Mouse (Mus musculus): ENCODE data around the gene Abcc4. TPM values are rescaled to one million over a fixed set of nuclear protein-coding genes. Genes with fewer than 3 reads are reported as not detected.

Abcc4 gene
- total and polyA plus RNA-seq, 3 experiments = 10.4 to 28.7 (median 26.5) TPM

DNA sequence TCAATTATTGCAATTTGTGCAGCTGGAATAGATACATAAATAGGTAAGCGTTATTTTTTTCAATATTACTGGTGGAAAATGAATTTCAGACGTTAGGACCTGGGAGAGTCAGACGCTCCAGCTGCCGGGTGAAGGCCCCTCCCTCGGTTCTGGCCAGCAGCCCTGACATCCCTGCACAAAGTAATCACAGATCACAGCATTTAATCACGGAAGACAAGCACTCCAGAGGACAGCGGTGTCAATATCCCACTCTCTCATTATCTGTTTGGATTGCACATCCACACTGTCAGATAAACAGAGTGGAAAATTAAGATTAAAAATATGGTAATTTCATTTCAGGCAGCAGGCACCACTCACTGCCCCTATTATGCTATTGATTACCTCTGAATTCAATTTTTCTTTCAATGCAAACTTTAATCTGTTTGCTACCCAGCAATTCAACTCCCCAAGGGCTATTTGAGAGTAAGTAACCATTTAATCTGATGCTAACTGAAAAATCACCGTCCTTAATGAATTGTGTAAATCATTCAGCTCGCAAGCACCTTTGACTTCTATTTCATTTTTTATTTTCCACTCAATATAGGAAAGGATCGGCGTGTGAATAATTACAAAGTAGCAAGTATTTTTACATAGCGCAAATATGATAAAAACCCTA lies 270.2 kb downstream of the Abcc4 start:
- Histone ChIP-seq H3K4me1 (ENCODE audit: control insufficient read depth in 1 of 2, insufficient read depth in 2 of 2) (peaks cover 10 to 22% of the 10 kb centered on the region in 2 experiments; a peak in 3 of 4 replicates), H3K36me3 (replicated peaks in 1 of 2; ENCODE audit: control insufficient read depth in 1 of 2, insufficient read depth in 1 of 2, low read length in 1 of 2) (no peaks in the 10 kb centered on the region), H3K9me3 (replicated peaks; ENCODE audit: low read length) (peaks cover 10% of the 10 kb centered on the region), H3K79me2 (replicated peaks; ENCODE audit: control insufficient read depth, extremely low read depth, insufficient read depth, poor library complexity, severe bottlenecking) (no peaks in the 10 kb centered on the region), H3K27me3 (replicated peaks) (no peaks in the 10 kb centered on the region), H3K4me3 (replicated peaks in 1 of 3; ENCODE audit: low read depth in 2 of 3, low read length in 2 of 3, poor library complexity in 1 of 3) (no peak overlapping the region), H3K27ac (ENCODE audit: insufficient read depth, low read depth) (no peak overlapping the region), H3K9ac (ENCODE audit: insufficient read depth, low read depth) (no peak overlapping the region), H3K4me2 (ENCODE audit: insufficient read depth, low read depth, poor library complexity, severe bottlenecking) (no peak overlapping the region)
- DNase-seq (ENCODE audit: extremely low read depth) = no peak
- dilution Hi-C loops (cut with MboI; ENCODE audit: extremely low pct_ligation_motif_present, extremely low pct_unique_long_range_greater_than_20kb, low sequenced_read_pairs) (no loop called here), in situ Hi-C loops (cut with MboI; ENCODE audit: low pct_ligation_motif_present, low pct_unique_long_range_greater_than_20kb, low sequenced_read_pairs) (no loop called here)
- no peak for TF ChIP-seq ZMIZ1 (IDR thresholded peaks at IDR 0.05; ENCODE audit: low read depth, low read length)
- no peak for TF ChIP-seq ZC3H11A (IDR thresholded peaks at IDR 0.05; ENCODE audit: low read depth, low read length)
- TF ChIP-seq TCF12 (IDR thresholded peaks at IDR 0.05; ENCODE audit: low read depth, low read length) = no peak
- no peak for TF ChIP-seq CTCF (conservative IDR thresholded peaks at IDR 0.05 in 1 of 2, IDR thresholded peaks at IDR 0.05 in 1 of 2; ENCODE audit: low read depth in 2 of 2, low read length in 2 of 2)
- TF ChIP-seq CHD2 (IDR thresholded peaks at IDR 0.05; ENCODE audit: low read length) = no peak
- TF ChIP-seq ETS1 (conservative IDR thresholded peaks at IDR 0.05; ENCODE audit: low read depth, low read length) = no peak
- TF ChIP-seq PAX5 (IDR thresholded peaks at IDR 0.05; ENCODE audit: low read length) = no peak
- TF ChIP-seq CHD1 (IDR thresholded peaks at IDR 0.05; ENCODE audit: low read depth, low read length) = no peak
- no peak for TF ChIP-seq NRF1 (IDR thresholded peaks at IDR 0.05; ENCODE audit: low read depth, low read length)
- no peak for TF ChIP-seq IRF4 (IDR thresholded peaks at IDR 0.05; ENCODE audit: low read depth, low read length)
- TF ChIP-seq RAD21 (IDR thresholded peaks at IDR 0.05; ENCODE audit: low read depth, low read length) = no peak
- TF ChIP-seq UBTF (IDR thresholded peaks at IDR 0.05; ENCODE audit: low read depth, low read length) = no peak
- TF ChIP-seq ZNF384 (IDR thresholded peaks at IDR 0.05; ENCODE audit: low read depth, low read length) = no peak

- H3K9ac ChIP-seq (ENCODE audit: insufficient read depth, low read depth) = no peak overlapping the region
- in situ Hi-C loops (cut with MboI; ENCODE audit: low pct_ligation_motif_present, low pct_unique_long_range_greater_than_20kb, low sequenced_read_pairs) (no loop called here), dilution Hi-C loops (cut with MboI; ENCODE audit: extremely low pct_ligation_motif_present, extremely low pct_unique_long_range_greater_than_20kb, low sequenced_read_pairs) (no loop called here)
- H3K4me2 ChIP-seq (ENCODE audit: insufficient read depth, low read depth, poor library complexity, severe bottlenecking) = no peak overlapping the region
- no peak for TF ChIP-seq NELFE (IDR thresholded peaks at IDR 0.05; ENCODE audit: low read depth, low read length)
- TF ChIP-seq MAFK (IDR thresholded peaks at IDR 0.05; ENCODE audit: insufficient replicate concordance, low read length) = no peak
- no peak for TF ChIP-seq MXI1 (IDR thresholded peaks at IDR 0.05; ENCODE audit: low read depth, low read length)
- TF ChIP-seq POLR2A (IDR thresholded peaks at IDR 0.05; ENCODE audit: low read depth, low read length) = no peak
- no peak for TF ChIP-seq RAD21 (IDR thresholded peaks at IDR 0.05; ENCODE audit: low read depth, low read length)
- no peak for TF ChIP-seq ZC3H11A (IDR thresholded peaks at IDR 0.05; ENCODE audit: low read depth, low read length)
- no peak for TF ChIP-seq NRF1 (IDR thresholded peaks at IDR 0.05; ENCODE audit: low read depth, low read length)
- TF ChIP-seq CTCF (conservative IDR thresholded peaks at IDR 0.05 in 1 of 2, IDR thresholded peaks at IDR 0.05 in 1 of 2; ENCODE audit: low read depth in 2 of 2, low read length in 2 of 2) = no peak
- no peak for TF ChIP-seq USF1 (IDR thresholded peaks at IDR 0.05; ENCODE audit: low read depth, low read length)
- no peak for TF ChIP-seq EP300 (IDR thresholded peaks at IDR 0.05; ENCODE audit: low read length)
- TF ChIP-seq JUND (conservative IDR thresholded peaks at IDR 0.05; ENCODE audit: low read depth, low read length) = no peak
- TF ChIP-seq POLR2AphosphoS2 (IDR thresholded peaks at IDR 0.05; ENCODE audit: low read depth, low read length) = no peak
- no peak for TF ChIP-seq TCF12 (IDR thresholded peaks at IDR 0.05; ENCODE audit: low read depth, low read length)
- no peak for TF ChIP-seq MAZ (IDR thresholded peaks at IDR 0.05; ENCODE audit: low read depth, low read length)
- TF ChIP-seq CHD1 (IDR thresholded peaks at IDR 0.05; ENCODE audit: low read depth, low read length) = no peak
- no peak for TF ChIP-seq E2F4 (IDR thresholded peaks at IDR 0.05; ENCODE audit: insufficient replicate concordance, low read depth, low read length)
- no peak for TF ChIP-seq BHLHE40 (IDR thresholded peaks at IDR 0.05; ENCODE audit: low read depth, low read length)
- H3K79me2 ChIP-seq (replicated peaks; ENCODE audit: control insufficient read depth, extremely low read depth, insufficient read depth, poor library complexity, severe bottlenecking) = no peaks in the 10 kb centered on the region
- no peaks in the 10 kb centered on the region for H3K27me3 ChIP-seq (replicated peaks)
- no peak overlapping the region for H3K4me3 ChIP-seq (replicated peaks in 1 of 3; ENCODE audit: low read depth in 2 of 3, low read length in 2 of 3, poor library complexity in 1 of 3)
- DNase-seq (ENCODE audit: extremely low read depth) = no peak
- no peak overlapping the region for H3K27ac ChIP-seq (ENCODE audit: insufficient read depth, low read depth)
- peaks cover 7 to 22% of the 10 kb centered on the region in 2 experiments; a peak in 3 of 4 replicates for H3K4me1 ChIP-seq (ENCODE audit: control insufficient read depth in 1 of 2, insufficient read depth in 2 of 2)
- no peaks in the 10 kb centered on the region for H3K36me3 ChIP-seq (replicated peaks in 1 of 2; ENCODE audit: control insufficient read depth in 1 of 2, insufficient read depth in 1 of 2, low read length in 1 of 2)
- peaks cover 10% of the 10 kb centered on the region for H3K9me3 ChIP-seq (replicated peaks; ENCODE audit: low read length)
Observed at GRCm38 (mm10) chr14:118434842-118435241, 271.2 kb downstream of the Abcc4 start.
